Mouse (Mus musculus) bone marrow, adult 2 months (tissue): ENCODE measurements around the gene Emsy. TPM values are rescaled to one million over a fixed set of nuclear protein-coding genes. Genes with fewer than 3 reads are reported as not detected.

Experiments used
- H3K27ac ChIP-seq: fragments of 200-500 bp; 2 replicates; pipeline ENCODE4 v1.5.1; 2012; ENCODE audit warnings: low read depth, mild to moderate bottlenecking, control low read depth, inconsistent platforms, low read length; ENCODE audit not compliant: control insufficient read depth, poor library complexity, insufficient read depth
- H3K4me1 ChIP-seq: fragments of 200-500 bp; 2 replicates; pipeline ENCODE4 v1.6.1; 2011; ENCODE audit warnings: low read length; ENCODE audit not compliant: control insufficient read depth, insufficient read depth
- H3K4me3 ChIP-seq: fragments of 200-500 bp; replicated peaks from 2 replicates; pipeline ENCODE3; 2011; ENCODE audit warnings: mild to moderate bottlenecking, low read depth, low read length, control low read depth; ENCODE audit not compliant: control insufficient read depth
- CTCF ChIP-seq: fragments of 200-500 bp; IDR thresholded peaks from 2 replicates; pipeline ENCODE4 v1.5.1; 2011; ENCODE audit warnings: low read length, control low read depth; ENCODE audit not compliant: control insufficient read depth, insufficient read depth
- POLR2A ChIP-seq: fragments of 200-500 bp; IDR thresholded peaks from 2 replicates; pipeline ENCODE4 v1.6.1; 2011; ENCODE audit warnings: low read depth, mild to moderate bottlenecking, control low read depth, low read length, borderline replicate concordance; ENCODE audit not compliant: control insufficient read depth
- WGBS: fragments of 180-500 bp; shearing (Covaris S2); methylation state at CpG from one replicate; pipeline ENCODE4 v1.1.7; 2018; 5-methylcytosine and 5-hydroxymethylcytosine counted together
- polyA plus RNA-seq: library from polyadenylated mRNA; stranded (reverse); fragments of >200 nt; gene quantifications from 2 replicates; pipeline ENCODE4 v1.2.4, GENCODE M21; 2011; ENCODE audit warnings: low replicate concordance; ENCODE audit not compliant: missing spikeins, insufficient read depth, insufficient read length

Gene Emsy
- polyA plus RNA-seq, 1 experiment, result 17.0 TPM

DNA sequence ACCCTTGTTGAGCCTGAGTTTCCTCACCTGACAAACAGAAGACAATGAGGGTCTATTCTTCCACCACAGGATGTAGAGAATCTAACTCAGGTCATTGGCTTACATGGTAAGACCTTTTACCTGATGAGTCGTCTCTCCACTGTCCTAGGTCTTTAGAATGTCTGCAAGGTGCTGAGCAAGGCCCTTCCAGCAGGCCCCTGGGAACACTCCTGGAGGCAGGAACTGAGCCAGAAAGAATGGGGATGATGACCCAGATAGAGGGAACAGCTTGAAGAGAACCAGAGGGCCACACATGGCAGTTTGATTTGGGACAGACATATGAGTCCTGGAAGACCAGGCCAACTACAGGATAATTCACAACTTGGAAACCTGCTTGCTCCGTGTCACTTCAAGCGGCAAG is 114.3 kb downstream of the Emsy start:
- Histone ChIP-seq H3K27ac (no peak overlapping the region), H3K4me1 (no peaks in the 10 kb centered on the region), H3K4me3 (no peak overlapping the region)
- 84% methylated on average over 3 of the region's 3 CpGs for WGBS
- TF ChIP-seq CTCF (no peak), POLR2A (no peak)

GRCm38 (mm10) chr7:98541564-98541963 is 115.0 kb downstream of the Emsy start:
- Histone ChIP-seq H3K27ac (no peak overlapping the region), H3K4me1 (no peaks in the 10 kb centered on the region), H3K4me3 (no peak overlapping the region)
- no peak for TF ChIP-seq CTCF
- no peak for TF ChIP-seq POLR2A
- WGBS, result 84% methylated on average over 5 of the region's 5 CpGs

DNA sequence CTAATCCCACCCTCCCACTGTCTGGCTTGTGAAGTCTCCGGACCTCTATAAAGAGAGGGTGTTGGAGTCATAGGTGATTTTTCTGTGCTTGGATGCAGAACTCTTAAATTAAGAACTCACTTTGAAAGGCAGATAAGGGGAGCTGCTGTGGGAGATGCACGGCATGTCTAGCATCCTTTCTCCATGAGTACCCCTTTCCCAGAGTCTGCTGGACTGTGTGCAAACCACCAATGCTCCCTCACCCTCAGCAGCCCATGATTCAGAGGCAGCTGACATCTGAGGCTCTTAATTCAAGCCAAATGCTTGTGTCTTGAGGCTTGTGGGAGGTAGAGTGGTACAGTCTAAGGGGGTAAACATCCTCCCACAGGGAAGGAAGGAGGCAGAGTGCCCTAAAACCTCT is 115.7 kb downstream of the Emsy start:
- H3K27ac ChIP-seq, result no peak overlapping the region
- H3K4me1 ChIP-seq, result no peaks in the 10 kb centered on the region
- no peak for TF ChIP-seq POLR2A
- no peak for TF ChIP-seq CTCF
- WGBS, result 79% methylated on average over 2 of the region's 2 CpGs
- no peak overlapping the region for H3K4me3 ChIP-seq

GRCm38 (mm10) chr7:98537967-98538573 is 118.5 kb downstream of the Emsy start:
- WGBS, result 79% methylated on average over 8 of the region's 8 CpGs
- no peak for TF ChIP-seq CTCF
- no peak for TF ChIP-seq POLR2A
- Histone ChIP-seq H3K27ac (no peak overlapping the region), H3K4me1 (peaks cover 10% of the 10 kb centered on the region), H3K4me3 (no peak overlapping the region)

- H3K27ac ChIP-seq, result no peak overlapping the region
- TF ChIP-seq CTCF, result no peak
- TF ChIP-seq POLR2A, result no peak
- H3K4me1 ChIP-seq, result peaks cover 10% of the 10 kb centered on the region
- WGBS, result 81% methylated on average over 10 of the region's 10 CpGs
- no peak overlapping the region for H3K4me3 ChIP-seq
These were observed 119.2 kb downstream of the Emsy start for GRCm38 (mm10) chr7:98537210-98537966.

Other genes starting within 250 kb of the Emsy start
- gene Gucy2d, start 216.4 kb downstream of the Emsy start, polyA plus RNA-seq, result not detected in 2 replicates
- gene Lrrc32, start 167.5 kb downstream of the Emsy start, polyA plus RNA-seq, result 5.9 and 24.3 TPM in 2 replicates
- 8.2 and 9.0 TPM in 2 replicates for gene Thap12, start 46.3 kb upstream of the Emsy start, polyA plus RNA-seq
- gene Wnt11, start 178.3 kb upstream of the Emsy start, polyA plus RNA-seq, result 1.5 TPM in 1 of 2 replicates, not detected in the other